Mouse (Mus musculus): ENCODE data around the gene Xpot. TPM values are rescaled to one million over a fixed set of nuclear protein-coding genes. Genes with fewer than 3 reads are reported as not detected.

The Xpot gene
- total RNA-seq, 2 experiments from 2014 or later: 22.6 to 28.5 TPM

DNA sequence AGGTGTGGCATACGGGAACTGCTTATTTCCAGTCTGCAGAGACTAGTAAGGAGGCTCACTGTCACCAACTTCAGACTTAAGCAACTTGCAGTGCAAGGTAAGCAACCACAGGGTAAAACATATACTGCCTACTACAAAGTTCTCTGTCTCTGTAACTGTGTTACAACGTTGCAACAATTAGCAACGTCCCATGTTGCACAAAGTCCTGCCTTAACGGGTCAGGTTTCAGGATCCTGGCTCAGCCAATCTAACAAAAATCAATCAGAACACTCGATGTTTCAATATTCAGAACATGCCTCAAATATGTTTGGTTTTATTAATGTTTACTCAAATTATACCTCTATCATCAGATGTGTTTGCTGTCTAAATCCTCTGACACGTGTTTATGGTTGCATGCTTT lies 3.7 kb downstream of the Xpot start:
- no peak for DNase-seq

DNA sequence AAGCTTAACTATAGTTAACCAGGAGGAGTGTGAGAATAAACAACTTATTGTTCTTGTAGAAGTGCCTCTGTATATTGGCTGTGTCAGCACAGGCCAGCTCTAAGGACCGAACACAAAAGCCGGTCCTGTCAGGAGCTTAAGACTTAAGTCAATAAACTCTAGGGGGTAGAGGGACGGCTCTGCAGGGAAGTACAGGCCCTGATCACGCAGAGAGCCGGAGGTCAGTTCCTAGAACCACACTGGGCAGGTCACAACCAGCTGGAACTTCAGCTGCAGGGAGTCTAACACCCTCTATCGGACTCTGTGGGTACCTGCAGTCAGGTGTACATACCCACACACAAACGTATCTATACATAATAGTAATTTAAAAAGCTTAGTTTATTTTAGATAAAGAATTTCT lies 10.2 kb downstream of the Xpot start:
- no peak for DNase-seq

DNA sequence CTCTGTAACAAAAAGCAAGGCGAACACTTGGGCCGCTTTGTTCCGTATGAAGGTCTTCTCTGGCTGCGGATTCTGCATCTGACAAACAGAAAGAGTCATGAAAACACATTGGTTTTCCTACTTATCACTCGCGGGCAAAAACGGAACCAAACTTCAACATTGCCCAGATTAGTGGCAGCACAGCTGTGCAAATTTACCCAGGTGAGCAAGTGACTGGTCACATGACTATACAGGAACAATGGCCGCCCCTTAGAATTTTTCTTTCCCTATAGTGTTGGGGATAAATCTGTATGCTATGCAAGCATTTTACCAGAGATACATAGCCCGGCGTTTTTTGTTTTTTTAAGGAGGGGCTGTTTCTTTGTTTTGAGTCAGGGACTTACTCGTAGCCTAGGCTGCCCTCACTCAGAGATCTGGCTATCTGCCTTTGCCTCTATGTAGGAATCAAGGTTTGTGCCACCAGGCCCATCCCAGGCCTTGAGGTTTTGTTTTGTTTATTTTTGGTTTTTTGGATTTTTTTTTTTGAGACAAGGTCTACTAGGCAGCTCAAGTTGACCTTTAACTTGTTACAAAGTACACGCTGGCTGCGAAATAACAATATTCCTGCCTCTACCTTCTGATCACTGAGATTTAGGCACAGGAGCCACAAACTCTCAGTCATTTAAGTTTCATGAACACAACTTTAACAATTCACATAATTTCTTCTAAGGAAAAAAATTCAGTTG lies 10.8 kb downstream of the Xpot start:
- DNase-seq: no peak

DNA sequence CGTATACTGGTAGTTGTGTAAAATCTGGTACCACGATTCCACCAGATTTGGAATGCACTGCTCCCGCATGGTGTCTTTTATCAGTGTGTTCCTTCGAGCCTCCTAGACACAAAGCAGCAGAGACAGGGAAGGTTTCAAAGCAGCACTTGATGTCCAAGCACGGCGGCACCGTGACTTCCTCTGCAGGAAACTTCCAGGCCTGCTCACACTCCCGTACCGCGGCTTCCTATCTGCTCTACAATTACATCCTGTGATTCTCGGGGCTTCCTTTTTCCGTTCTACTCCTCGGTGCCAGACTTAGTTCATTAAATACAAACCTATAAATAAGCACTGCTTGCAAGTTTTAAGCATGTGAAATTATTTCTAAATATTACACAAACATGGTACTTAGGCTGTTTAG lies 12.6 kb downstream of the Xpot start:
- peak; percentile 57 to 81 for DNase-seq

DNA sequence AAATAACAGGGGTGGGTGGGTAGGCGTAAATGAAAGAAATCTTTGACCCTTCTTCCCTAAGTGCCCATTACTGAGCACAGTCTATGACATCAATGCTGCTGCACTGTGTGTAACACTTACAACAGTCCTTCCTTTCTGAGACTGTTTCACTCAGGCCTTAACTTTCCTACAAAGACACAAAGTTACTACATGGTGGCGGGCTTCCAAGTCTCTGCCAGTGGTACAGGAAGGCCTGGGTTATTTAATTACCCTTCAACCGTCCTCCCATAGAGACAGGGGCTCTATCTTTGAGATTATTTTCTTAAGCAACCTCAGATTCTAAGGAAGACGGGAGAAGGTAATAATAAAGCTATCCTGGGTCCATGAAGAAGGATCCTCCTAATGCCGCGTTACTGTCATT lies 13.7 kb downstream of the Xpot start:
- no peak for DNase-seq

DNA sequence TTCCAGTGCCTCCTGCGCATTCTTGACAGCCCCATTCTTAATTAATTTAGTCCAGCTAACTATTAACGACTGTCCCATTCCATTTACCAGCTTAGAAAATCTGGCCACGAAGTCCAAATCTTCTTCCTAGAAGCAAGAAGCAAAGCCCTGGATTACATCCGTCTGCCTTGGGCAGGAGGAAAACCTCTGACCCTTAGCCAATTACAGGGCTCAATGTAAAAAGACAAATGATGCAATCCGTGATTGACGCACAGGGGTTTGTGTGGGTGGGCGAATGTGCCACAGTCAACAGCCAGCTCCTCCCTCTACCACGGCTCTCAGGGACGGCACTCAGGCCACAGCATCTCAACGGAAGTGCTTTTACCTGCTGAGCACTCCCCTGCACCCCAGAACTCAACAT lies 14.5 kb downstream of the Xpot start:
- DNase-seq: no peak

DNA sequence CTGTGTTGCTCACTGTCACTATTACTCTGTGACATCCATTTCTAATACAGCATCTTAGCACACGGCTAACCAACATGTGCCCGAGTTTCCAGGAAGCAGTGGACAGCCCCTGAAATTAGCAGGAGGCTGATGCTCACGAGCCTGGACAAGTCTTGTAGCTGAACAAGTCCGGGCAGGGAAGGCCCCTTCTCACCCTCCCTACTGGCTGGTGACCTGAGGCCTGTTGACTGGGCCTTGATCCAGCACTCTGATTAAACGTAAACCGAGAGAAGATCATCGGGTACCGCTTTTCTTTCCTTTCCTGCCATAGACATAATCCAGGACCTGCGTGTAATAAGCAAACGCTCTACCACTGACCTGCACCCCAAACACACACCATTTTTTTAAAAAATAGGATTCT lies 18.0 kb downstream of the Xpot start:
- no peak for DNase-seq

DNA sequence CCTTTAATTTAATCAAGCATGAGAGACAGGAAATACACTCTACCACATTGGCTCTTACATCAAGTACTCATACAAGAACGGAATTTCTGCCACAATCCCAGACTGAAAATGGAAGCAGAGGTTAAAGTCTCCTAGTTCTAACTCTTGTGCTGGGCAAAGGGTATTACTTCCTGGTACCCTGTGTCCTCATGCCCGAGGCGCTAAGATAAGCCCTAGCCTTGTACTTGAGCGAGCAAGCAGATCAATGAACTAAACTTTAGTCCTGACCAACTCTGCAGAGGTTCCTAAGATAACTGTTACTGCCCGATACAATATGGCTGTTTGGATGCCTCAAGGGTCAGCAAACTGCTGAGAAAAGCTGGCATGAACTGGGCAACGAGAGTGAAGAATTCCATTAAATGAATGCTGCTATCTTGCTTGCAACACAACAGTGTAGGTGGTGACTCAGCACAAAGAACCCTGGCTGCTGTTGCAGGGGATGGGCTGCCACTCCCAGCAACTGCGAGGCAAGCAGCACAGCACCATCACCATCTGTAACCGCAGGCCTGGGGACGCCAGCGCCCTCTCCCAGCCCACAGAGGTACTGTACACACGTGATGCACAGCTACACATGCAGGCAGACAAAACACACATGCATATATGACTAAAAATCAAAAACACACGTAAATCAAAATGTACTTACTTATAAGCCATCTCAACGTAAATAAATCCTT lies 21.3 kb downstream of the Xpot start:
- no peak for DNase-seq

DNA sequence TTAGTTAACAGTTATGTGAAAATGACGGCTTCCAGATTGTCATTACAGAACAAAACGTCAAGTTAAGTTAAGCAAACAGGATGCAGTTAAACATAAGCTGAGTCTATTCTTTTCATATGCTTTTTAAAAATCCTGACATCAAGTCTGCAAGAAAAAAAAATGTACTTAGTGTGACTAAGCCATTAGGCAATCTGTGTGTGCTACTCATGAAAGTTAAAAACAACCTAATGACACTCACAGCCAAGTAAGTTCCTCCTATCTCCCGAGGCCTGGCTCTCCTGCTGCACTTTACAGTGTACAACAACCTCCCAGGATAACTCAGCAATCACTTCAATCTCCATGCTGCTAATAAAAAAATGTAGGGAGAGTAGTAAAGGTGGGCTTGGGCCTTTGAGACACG lies 22.6 kb downstream of the Xpot start:
- DNase-seq: no peak

DNA sequence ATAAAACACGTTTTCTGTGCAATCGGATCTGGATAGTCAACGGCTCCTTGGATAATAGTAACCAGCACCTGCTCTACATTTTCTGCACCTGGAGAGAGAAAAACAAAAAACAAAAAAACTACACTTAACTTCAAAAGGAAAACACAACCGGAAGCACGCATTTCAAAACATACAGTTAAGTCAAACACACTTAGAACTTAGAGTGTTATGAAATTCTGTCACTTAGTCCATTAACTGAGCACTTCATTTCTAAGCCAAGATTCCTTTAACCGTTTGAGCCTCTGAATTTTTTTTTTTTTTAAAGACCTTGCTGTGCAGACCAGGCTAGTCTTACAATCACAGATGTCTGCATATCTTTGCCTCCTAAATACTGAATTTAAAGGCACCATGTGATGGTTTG lies 24.9 kb downstream of the Xpot start:
- DNase-seq: no peak

DNA sequence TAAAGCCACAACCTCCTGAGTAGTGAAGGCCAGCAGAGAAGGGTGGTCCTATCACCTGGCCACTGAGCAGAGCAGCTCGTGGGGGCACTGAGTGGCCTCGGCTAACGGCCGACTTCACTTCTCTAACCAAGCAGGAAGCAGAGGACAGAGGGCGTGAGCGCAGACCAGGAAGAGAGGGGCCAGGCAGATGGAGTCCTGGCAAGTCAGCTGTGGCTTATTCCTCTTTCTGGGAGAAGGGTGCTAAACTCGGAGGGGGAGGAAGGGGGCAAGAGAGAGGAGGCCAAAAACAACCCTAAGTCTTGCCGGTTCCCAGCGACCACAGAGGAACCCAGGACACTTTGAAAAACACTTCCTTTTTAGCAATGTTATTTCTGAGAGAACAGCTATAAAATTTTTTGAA lies 29.6 kb downstream of the Xpot start:
- peak in 1 of 2 experiments; percentile 58 for DNase-seq

DNA sequence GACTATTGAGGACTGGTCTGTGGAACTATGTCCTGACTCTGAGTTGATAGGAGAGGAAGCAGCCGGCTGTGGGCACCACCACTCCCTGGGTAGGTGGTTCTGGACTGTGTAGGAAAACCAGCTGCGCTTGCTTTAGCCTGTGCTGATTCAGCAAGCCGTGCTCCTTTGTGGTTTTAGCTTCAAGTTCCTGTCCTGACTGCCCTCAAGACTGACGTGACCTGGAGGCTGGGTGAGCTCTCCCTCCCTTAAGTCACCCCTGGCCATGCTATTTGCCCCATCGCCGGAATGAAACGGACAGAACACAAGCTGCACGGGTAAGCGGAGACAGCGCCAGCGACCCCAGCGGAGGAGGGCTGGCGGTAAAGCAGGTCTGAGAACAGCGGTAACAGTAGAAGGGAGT lies 35.0 kb downstream of the Xpot start:
- DNase-seq: peak; percentile 43 to 74

DNA sequence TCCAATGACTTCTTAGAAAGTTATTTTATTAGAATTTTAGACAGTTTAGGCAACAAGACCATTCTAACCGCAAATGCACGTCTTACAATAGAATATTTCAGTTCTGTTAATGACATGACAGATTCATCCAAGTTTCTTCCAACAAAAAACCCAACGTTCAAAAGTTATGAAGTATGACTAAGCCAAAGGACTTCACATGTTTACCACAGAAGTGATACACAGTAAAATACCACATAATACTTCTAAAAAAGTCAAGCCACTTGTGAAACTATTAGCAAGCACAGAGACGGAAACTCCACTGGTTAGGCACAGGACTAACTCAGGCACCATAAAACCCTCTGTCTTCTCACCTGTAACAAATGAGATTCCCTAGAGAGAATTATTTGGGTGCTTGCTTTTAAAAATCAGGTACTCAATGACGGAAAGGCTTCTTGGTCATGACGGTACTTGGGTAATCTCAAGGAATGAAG lies 38.7 kb downstream of the Xpot start:
- DNase-seq: no peak

DNA sequence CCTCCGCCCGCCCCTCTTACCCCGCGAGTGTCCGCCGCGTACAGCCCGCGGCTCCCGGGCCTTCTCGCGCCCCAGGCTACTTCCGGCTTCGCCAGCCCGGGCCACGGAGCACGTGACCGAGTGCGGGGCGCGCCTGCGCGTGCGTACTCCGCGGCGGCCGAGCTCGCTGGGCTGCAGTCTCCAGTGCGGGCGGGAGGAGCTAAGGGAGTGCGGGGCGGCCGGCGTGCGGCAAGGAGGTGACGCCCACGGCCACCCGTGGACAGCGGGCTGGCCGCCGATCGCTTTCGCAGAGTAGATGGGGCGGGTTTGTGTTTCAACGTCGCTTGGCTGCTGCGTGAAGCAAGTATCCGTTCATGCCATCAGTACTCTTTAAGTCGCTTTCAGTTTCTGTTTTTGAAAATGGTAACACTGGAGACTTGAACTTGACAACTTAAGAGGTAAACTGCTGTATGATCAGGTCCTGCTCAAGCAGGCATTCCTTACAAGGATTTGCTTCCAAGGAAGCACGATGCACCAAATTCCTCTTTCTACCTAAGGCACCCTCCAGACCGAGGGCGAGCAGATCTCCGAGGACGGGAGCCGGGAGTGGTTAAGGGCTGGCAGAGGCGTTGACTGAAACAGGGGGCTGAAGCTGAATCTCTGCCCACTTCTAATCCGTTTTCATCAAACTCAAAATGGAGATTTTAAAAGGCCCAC lies 39.3 kb downstream of the Xpot start, which contains the start of gene Tbk1:
Gene Tbk1 (minus strand): TSS at position 113 of the 696 bp plus-strand sequence.
- peak; percentile 93 to 97 for DNase-seq

DNA sequence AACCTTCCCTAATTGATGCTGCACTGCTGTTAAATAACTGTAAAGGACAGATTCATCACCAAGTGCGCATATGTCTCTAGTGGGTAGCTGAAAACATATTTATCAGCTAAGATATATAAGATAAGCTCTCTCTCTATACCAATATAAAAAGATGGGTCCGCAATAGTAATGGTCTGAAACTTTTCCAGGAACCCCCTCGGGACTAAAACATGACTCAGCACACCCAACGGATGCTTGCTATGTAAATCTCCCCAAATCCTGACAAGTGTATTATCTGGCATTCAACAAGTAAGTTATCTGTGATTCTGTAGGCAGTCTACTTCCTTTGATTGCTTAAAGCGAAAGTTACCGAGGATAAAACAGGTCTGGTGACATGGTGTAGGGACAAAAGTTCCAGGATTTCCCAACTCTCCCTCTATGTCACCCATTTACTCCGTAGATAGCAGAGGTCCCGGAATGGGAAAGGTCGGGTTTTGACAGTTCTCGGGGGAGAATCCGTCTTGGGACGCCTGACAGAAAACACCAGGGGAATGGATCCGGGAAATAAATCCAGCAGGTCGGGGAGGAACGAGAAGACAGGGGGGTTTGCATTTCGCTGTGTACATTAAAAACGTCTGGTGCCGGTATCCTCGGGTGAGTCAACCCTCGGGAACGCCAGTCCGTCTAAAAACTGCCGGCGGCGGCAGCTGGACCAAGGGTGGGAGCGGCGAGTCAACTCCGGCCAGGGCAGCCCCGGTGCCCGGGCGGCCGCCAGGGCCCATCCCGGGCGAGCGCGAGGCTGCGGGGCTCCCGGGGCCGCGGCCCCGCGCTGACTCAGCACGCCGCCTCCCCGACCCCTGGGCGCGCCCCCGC lies 40.1 kb downstream of the Xpot start:
- peak in 1 of 2 experiments; percentile 55 for DNase-seq

DNA sequence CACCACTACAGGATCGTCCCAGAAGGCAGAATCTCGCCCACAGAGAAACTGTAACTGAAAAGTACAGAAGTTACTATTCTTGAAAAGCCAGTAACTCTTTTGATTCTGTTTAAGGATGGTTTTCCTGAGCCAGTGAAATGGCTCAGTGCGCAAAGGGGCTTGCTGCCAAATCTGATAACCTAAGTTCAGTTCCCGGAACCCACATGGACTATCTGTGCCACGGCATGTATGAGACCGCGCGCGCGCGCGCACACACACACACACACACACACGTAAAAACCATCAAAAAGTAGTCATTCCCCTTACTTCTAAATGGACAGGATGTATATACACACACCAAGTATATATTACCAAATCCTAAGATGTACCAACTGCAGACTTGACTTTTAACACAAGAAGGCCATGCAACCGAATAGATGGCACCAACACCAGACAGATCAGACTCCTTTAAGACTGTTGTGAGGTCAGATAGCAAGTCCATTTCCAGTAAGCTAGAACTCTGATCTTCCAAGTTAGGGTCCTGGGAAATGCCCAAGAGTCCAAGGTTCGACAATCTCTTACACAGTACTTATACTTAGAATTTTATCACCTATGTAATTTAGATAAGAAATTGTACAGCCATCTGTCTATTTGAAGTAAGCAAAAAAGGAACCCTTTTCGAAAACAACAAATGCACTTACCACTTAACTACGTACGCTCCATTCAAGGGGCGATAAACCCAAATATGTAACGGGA lies 40.9 kb downstream of the Xpot start:
- DNase-seq: no peak

DNA sequence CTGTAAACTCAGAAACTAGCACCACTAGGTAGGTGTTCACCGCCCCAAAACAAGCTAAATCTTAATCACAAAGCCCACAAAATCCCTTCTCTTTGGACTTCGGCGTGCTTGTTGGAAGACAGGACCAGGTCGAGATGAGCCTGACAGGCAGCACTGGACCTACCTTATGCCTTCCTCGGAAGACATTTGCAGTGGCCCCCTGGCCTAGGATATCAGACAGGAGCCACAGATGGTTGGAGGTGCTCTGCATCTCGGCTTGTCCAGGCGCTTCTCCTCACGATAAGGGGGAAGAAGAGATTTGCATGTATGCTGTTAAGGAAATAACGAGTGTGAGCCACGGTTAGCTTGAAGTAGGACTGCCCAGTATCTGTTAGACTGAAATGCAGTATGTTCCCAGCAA lies 42.1 kb downstream of the Xpot start:
- no peak for DNase-seq

DNA sequence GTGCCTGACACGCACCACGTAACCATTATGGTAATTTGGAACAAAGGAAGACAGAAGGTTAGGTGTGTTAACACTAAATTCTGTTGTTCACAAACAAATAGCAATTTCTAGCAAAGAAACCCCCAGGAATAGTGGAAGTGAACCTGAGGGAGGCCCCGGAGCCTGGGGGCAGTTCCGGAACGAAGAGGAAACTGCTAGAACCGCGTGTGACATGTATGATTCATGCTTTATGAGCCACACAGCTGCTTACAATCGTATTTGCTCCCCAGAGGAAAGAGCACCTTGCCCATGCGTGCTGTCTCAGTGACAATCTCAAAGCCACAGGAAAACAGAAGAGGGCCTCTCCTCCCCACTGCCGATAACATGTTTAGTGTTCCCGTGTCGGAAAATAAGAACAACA lies 43.1 kb downstream of the Xpot start:
- no peak for DNase-seq

DNA sequence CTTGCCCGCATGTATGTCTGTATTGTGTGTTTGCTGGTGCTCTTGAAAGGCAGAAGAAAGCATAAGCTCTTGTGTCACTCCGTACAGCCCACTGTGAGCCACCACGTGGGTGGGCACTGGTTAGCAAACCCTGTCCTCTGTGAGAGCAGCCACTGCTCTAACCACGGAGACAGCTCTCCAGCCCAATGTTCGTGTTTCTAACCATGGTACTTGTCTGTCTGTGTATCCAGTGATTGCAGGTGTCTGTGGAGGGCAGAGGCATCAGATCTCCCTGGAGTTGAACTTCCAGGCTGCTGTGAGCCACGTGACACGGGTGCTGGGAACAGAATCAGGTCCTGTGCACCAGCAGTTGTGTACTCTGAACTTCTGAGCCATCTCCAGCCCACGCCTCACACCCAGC lies 43.8 kb downstream of the Xpot start:
- no peak for DNase-seq

DNA sequence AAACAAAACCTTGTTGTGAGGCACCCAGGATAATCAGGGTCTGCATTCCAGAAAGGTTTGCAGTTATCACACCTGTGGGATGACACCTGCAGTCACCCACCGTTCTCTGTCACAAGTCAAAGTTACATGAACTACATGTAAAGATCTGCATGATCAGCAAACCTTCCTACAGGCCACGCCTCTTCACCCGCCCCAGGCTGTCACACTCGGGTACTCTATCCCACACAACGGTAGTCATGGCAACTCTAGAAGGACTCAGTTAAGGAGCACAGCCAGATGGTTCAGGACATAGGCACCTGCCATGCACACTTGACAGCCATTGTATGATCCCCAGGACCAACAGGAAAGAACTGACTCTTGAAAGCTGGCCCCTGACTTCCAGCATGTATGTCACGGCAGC lies 44.7 kb downstream of the Xpot start:
- no peak for DNase-seq

DNA sequence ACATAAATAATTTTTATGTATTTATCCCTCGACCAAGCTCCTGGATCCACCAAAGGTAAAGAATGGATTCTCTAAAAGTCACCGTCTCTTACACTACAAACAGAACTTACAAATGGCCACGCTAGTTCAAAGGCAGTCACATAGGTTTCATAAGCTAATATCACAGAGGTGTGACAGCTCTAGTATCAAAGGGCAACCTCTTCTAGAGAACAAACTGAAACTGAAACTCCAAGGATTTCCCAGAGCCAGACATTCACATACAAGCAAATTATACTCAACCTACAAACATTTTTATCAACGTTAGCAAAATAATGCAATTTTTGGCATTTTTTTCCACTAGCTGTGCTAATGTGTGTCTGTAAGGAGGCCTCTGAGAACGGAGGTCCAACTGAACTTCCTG lies 45.8 kb downstream of the Xpot start:
- no peak for DNase-seq

DNA sequence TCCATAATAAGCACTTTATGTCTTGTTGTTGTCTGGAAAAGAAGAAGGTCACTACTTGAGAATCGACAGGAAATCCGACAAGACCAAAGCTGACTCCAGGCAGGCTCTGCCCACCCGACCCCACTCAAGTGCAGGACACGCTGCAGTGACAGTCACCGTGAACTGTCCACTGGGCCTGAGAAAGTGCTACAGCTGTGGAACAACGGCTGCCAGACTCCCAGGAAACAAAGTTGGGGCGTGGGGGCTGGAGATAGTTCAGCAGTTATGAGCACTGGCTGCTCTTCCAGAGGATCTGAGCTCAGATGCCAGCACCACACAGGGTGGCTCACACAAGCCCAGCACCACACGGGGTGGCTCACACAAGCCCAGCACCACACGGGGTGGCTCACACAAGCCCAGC lies 49.8 kb downstream of the Xpot start:
- DNase-seq: no peak

Measured in heart, adult 18-20 months (tissue).